Mouse (Mus musculus) hindbrain, embryonic 13.5 days (tissue): Measurements from ENCODE around the gene Slc39a10. TPM values are rescaled to one million over a fixed set of nuclear protein-coding genes. Genes with fewer than 3 reads are reported as not detected.
"Not testable (repeated sequence)": the region's sequence is repeated elsewhere in the genome, so short reads cannot be mapped to it uniquely, and the experiment has no call there.

Experiments used
- ATAC-seq: fragments of 200-750 bp; cut with Nextera tagmentation; 2 replicates; pipeline ENCODE4 v1.8.0; 2017; ENCODE audit warnings: moderate TSS enrichment; ENCODE audit not compliant: low FRiP score
- H3K27ac ChIP-seq: fragments of 300-500 bp; sonication (generic); 2 replicates; pipeline ENCODE4 v1.5.1; 2015; ENCODE audit warnings: inconsistent platforms, mild to moderate bottlenecking, moderate library complexity
- H3K27me3 ChIP-seq: fragments of 300-500 bp; sonication (generic); 2 replicates; pipeline ENCODE4 v1.6.1; 2015; ENCODE audit warnings: mild to moderate bottlenecking, inconsistent platforms
- H3K36me3 ChIP-seq: fragments of 300-500 bp; sonication (generic); 2 replicates; pipeline ENCODE4 v1.6.1; 2015; ENCODE audit warnings: mild to moderate bottlenecking, inconsistent platforms
- H3K4me1 ChIP-seq: fragments of 300-500 bp; sonication (generic); replicated peaks from 2 replicates; pipeline ENCODE4 v1.6.1; 2015; ENCODE audit warnings: inconsistent platforms
- H3K4me2 ChIP-seq: fragments of 300-500 bp; sonication (generic); 2 replicates; pipeline ENCODE4 v1.6.1; 2015; ENCODE audit warnings: inconsistent platforms, mild to moderate bottlenecking, moderate library complexity
- H3K4me3 ChIP-seq: fragments of 300-500 bp; sonication (generic); 2 replicates; pipeline ENCODE4 v1.5.1; 2015; ENCODE audit warnings: mild to moderate bottlenecking, inconsistent platforms
- H3K9ac ChIP-seq: fragments of 300-500 bp; sonication (generic); 2 replicates; pipeline ENCODE4 v1.6.1; 2015; ENCODE audit warnings: mild to moderate bottlenecking, inconsistent platforms
- H3K9me3 ChIP-seq: fragments of 300-500 bp; sonication (generic); 2 replicates; pipeline ENCODE4 v1.6.1; 2016; ENCODE audit warnings: inconsistent platforms
- WGBS: fragments of 180-500 bp; shearing (Covaris S2); methylation state at CpG from one replicate; pipeline ENCODE4 v1.1.7; 2015; 5-methylcytosine and 5-hydroxymethylcytosine counted together
- polyA plus RNA-seq: library from polyadenylated mRNA; unstranded; fragments of >200 nt; fragmentation: Nextera tagmentation; extraction: Ambion mirVana; gene quantifications from 2 replicates; pipeline ENCODE4 v1.2.1, GENCODE M21; 2015

Gene Slc39a10
- polyA plus RNA-seq, 1 experiment from 2014 or later: 69.1 TPM

DNA sequence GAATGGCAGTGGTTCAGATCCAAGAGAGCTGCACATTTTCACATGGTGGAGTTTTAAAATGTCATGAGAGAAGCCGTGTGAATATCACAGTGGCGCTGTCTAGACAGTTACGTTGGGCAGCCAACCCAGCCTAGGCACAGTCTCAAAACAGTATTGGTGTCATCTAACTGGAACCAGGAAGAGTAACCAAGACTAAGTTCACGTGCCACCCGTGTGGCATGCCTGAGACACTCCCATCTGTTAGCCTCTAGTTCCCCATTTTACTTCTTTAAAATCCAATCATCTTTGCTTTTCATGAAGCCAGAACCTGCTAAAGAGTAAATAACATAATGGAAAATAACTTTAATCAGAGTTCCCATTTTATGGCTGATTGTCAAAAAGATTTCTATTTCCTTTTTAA is 60.7 kb downstream of the Slc39a10 start:
- Histone ChIP-seq H3K27me3 (no peaks in the 10 kb centered on the region), H3K9ac (no peak overlapping the region), H3K4me2 (no peak overlapping the region), H3K4me1 (0 out of 2 replicates have a peak, but pooled peaks cover 5% of the 10 kb centered on the region), H3K9me3 (no peaks in the 10 kb centered on the region), H3K36me3 (peaks cover 22% of the 10 kb centered on the region), H3K4me3 (no peak overlapping the region), H3K27ac (no peak overlapping the region)
- WGBS: 94% methylated on average over 5 of the region's 5 CpGs
- no peak for ATAC-seq

- peaks cover 16% of the 10 kb centered on the region for H3K36me3 ChIP-seq
- no peaks in the 10 kb centered on the region for H3K9me3 ChIP-seq
- ATAC-seq: peak; percentile 63; the same call in 1 of the 2 replicates
- WGBS: 51% methylated on average over 2 of the region's 2 CpGs
- 0 out of 2 replicates have a peak, but pooled peaks cover 5% of the 10 kb centered on the region for H3K4me1 ChIP-seq
- H3K4me2 ChIP-seq: no peak overlapping the region
- no peak overlapping the region for H3K9ac ChIP-seq
- no peaks in the 10 kb centered on the region for H3K27me3 ChIP-seq
- no peak overlapping the region for H3K4me3 ChIP-seq
- no peak overlapping the region for H3K27ac ChIP-seq
These were observed 62.4 kb downstream of the Slc39a10 start for GRCm38 (mm10) chr1:46830066-46830843.

GRCm38 (mm10) chr1:46822256-46822972 is 70.2 kb downstream of the Slc39a10 start:
- H3K4me2 ChIP-seq: no peak overlapping the region
- WGBS: 87% methylated on average over 4 of the region's 4 CpGs
- ATAC-seq: no peak
- H3K9ac ChIP-seq: no peak overlapping the region
- no peak overlapping the region for H3K27ac ChIP-seq
- no peaks in the 10 kb centered on the region for H3K4me1 ChIP-seq
- H3K36me3 ChIP-seq: peaks cover 44% of the 10 kb centered on the region
- no peaks in the 10 kb centered on the region for H3K27me3 ChIP-seq
- no peak overlapping the region for H3K4me3 ChIP-seq
- H3K9me3 ChIP-seq: no peaks in the 10 kb centered on the region

- 95% methylated on average over 5 of the region's 5 CpGs for WGBS
- Histone ChIP-seq H3K4me3 (no peak overlapping the region), H3K27me3 (no peaks in the 10 kb centered on the region), H3K36me3 (peaks cover 41% of the 10 kb centered on the region), H3K9me3 (no peaks in the 10 kb centered on the region), H3K9ac (no peak overlapping the region), H3K4me1 (no peaks in the 10 kb centered on the region), H3K4me2 (no peak overlapping the region), H3K27ac (no peak overlapping the region)
- no peak for ATAC-seq
These were observed 74.7 kb downstream of the Slc39a10 start for GRCm38 (mm10) chr1:46817934-46818333.

DNA sequence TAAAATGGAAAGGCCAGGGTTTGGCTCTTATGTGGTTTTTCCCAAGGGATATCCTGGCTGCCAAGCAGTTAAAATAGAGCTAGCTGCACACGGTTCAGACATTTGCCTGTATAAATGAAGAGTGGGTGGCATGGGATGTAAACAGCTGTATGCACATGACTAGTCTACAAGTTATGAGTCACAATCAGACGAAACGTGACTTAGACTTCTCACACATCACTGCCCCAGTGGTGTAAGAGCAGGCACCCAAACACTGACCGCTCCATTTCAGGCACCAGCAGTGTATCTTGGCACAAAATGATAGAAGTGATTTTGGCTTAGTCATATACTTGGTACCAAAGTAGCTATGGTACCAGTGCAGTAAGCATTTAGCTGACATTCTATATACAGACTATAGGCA is 84.0 kb downstream of the Slc39a10 start:
- H3K4me1 ChIP-seq, H3K27ac ChIP-seq, H3K9me3 ChIP-seq, H3K9ac ChIP-seq, H3K27me3 ChIP-seq, H3K4me2 ChIP-seq, H3K4me3 ChIP-seq, ATAC-seq: not testable (repeated sequence)
- H3K36me3 ChIP-seq: peaks cover 24% of the 10 kb centered on the region
- 88% methylated on average over 4 of the region's 4 CpGs for WGBS

GRCm38 (mm10) chr1:46805074-46805473 is 87.6 kb downstream of the Slc39a10 start:
- no peak overlapping the region for H3K27ac ChIP-seq
- H3K9me3 ChIP-seq: no peaks in the 10 kb centered on the region
- no peak overlapping the region for H3K4me3 ChIP-seq
- peaks cover 7% of the 10 kb centered on the region for H3K36me3 ChIP-seq
- 88% methylated on average over 1 of the region's 1 CpGs for WGBS
- H3K4me2 ChIP-seq: no peak overlapping the region
- no peaks in the 10 kb centered on the region for H3K4me1 ChIP-seq
- no peak overlapping the region for H3K9ac ChIP-seq
- no peaks in the 10 kb centered on the region for H3K27me3 ChIP-seq
- no peak; the same call in 1 of the 2 replicates for ATAC-seq

DNA sequence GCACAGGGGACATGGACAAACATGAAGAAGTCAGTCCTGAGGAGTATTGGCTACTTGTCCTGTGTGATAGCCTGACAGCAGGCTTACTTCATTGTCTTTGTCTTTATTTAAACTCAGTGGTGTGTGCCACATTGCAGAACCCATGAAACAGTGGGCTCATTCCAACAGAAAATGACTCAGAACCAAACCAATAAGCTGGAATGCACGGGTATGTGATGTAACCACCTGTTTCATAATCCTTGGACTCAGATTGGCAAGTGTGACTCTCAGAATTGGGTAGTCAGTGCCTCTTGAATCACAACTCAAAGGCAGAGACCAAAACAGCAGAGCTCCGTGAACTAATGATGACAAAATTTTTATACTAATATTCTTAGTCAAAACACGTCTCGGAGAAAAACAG is 110.4 kb downstream of the Slc39a10 start:
- not testable (repeated sequence) for ATAC-seq

GRCm38 (mm10) chr1:46770077-46770695 is 122.5 kb downstream of the Slc39a10 start:
- not testable (repeated sequence) for H3K27ac ChIP-seq, H3K9ac ChIP-seq, H3K9me3 ChIP-seq, H3K4me2 ChIP-seq, H3K4me1 ChIP-seq, ATAC-seq, H3K27me3 ChIP-seq, H3K36me3 ChIP-seq, H3K4me3 ChIP-seq
- 84% methylated on average over 7 of the region's 7 CpGs for WGBS

More for the DNA sequence above, 110.4 kb downstream of the Slc39a10 start:
- H3K9ac ChIP-seq, H3K4me1 ChIP-seq, H3K4me2 ChIP-seq, H3K4me3 ChIP-seq, H3K27me3 ChIP-seq, H3K36me3 ChIP-seq, H3K27ac ChIP-seq, H3K9me3 ChIP-seq: not testable (repeated sequence)
- WGBS: 88% methylated on average over 4 of the region's 4 CpGs

DNA sequence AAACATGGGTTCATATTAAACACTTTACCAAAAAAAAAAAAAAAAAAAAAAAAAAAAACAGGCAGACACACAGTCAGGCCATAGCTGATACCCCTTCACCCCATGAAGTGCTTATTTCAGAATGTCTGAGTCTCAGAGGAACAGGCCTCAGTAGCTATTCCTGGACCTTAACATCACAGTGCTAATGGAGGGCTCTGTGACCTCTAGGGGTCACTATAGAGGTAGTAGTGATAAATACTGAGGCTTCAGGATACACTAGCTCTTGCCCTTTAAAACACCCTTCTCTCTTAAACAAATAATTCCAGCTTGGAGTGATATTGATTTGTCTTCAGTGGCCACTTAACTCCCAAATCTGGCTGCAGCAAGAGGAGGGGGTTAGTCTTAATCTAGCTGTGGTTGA is 123.3 kb downstream of the Slc39a10 start:
- H3K4me2 ChIP-seq, H3K4me3 ChIP-seq, H3K4me1 ChIP-seq, H3K36me3 ChIP-seq, ATAC-seq, H3K27me3 ChIP-seq, H3K9ac ChIP-seq, H3K27ac ChIP-seq, H3K9me3 ChIP-seq: not testable (repeated sequence)

DNA sequence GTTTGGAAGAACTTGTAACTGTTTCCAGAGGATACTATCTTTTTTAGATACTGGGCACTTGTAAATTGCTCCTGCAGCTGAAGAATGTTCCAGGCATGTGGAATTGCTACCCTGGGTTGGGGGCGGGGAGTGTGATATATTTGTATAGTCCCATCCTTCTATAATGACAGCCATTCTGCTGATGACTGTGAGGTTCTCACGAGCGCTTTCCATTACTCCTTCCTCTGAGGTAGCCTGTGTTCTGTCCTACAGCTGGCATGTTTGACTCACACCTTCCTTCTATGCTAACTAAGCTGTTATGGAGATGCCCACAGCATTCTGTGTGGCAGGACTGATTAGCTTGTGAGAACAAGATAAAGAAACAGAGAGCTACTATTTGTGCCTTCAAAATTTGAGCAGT is 128.1 kb downstream of the Slc39a10 start:
- not testable (repeated sequence) for H3K4me2 ChIP-seq, H3K4me1 ChIP-seq, H3K27ac ChIP-seq, H3K9me3 ChIP-seq, ATAC-seq, H3K4me3 ChIP-seq, H3K36me3 ChIP-seq, H3K9ac ChIP-seq, H3K27me3 ChIP-seq
- 66% methylated on average over 3 of the region's 3 CpGs for WGBS
